In genomic region chr13:74640523-74640920, GRCm38 (mm10) we compare ENCODE assay signal across 8 mouse cellular contexts. TPM values are rescaled to one million over a fixed set of nuclear protein-coding genes. Genes with fewer than 3 reads are reported as not detected.
DNase-seq lines count a peak whose midpoint lies in the region; ATAC-seq and TF ChIP-seq lines count a peak whose summit lies in the region.
"Not testable (repeated sequence)": the region's sequence is repeated elsewhere in the genome, so short reads cannot be mapped to it uniquely, and the experiment has no call there.

No protein-coding gene starts in this region.

- TF ChIP-seq POLR2A in bone marrow, adult 2 months (IDR thresholded peaks at IDR 0.05; ENCODE audit: borderline replicate concordance, control insufficient read depth, low read depth, low read length): not testable (repeated sequence)

- H3K4me3 ChIP-seq in bone marrow, adult 2 months (replicated peaks; ENCODE audit: control insufficient read depth, low read depth, low read length): peak overlapping the region; percentile 98
- peak overlapping the region; percentile 81 for H3K4me3 ChIP-seq in forebrain, embryonic 10.5 days
- peak overlapping the region; percentile 97 for H3K4me3 ChIP-seq in heart, embryonic 13.5 days
- H3K4me3 ChIP-seq in intestine, embryonic 14.5 days (ENCODE audit: low read depth, low read length): peak overlapping the region; percentile 87
- H3K4me3 ChIP-seq in limb, embryonic 12.5 days (replicated peaks): peak overlapping the region; percentile 81
- H3K4me3 ChIP-seq in lung, embryonic 14.5 days (ENCODE audit: low read depth, low read length): peak overlapping the region; percentile 75
- peak overlapping the region; percentile 75 for H3K4me3 ChIP-seq in midbrain, postnatal 0 days (ENCODE audit: low read depth, low read length)
- peak overlapping the region; percentile 96 for H3K4me3 ChIP-seq in stomach, postnatal 0 days (ENCODE audit: low read depth, low read length)

- ATAC-seq in heart, embryonic 13.5 days (ENCODE audit: extremely low read depth, insufficient number of reproducible peaks, low FRiP score, low TSS enrichment); intestine, embryonic 14.5 days (replicated peaks; ENCODE audit: low FRiP score, low TSS enrichment, low read depth); limb, embryonic 12.5 days (ENCODE audit: insufficient number of reproducible peaks, insufficient read depth, low FRiP score, low TSS enrichment, low read depth); lung, embryonic 14.5 days (ENCODE audit: insufficient read depth); midbrain, postnatal 0 days (ENCODE audit: low FRiP score); stomach, postnatal 0 days (ENCODE audit: low FRiP score, low TSS enrichment): not testable (repeated sequence)

- H3K4me2 ChIP-seq in heart, embryonic 13.5 days: peak overlapping the region; percentile 89
- H3K4me2 ChIP-seq in intestine, embryonic 14.5 days (ENCODE audit: low read length): peak overlapping the region; percentile 87
- peak overlapping the region; percentile 71 for H3K4me2 ChIP-seq in limb, embryonic 12.5 days
- H3K4me2 ChIP-seq in lung, embryonic 14.5 days: peak overlapping the region; percentile 86
- peak overlapping the region; percentile 94 for H3K4me2 ChIP-seq in midbrain, postnatal 0 days (ENCODE audit: low read depth, low read length, poor library complexity, severe bottlenecking)
- H3K4me2 ChIP-seq in stomach, postnatal 0 days (replicated peaks; ENCODE audit: low read depth): peak overlapping the region; percentile 71

- not testable (repeated sequence) for DNase-seq in forebrain, embryonic 10.5 days (ENCODE audit: extremely low spot score, low spot score); intestine, embryonic 14.5 days (ENCODE audit: low spot score); lung, embryonic 14.5 days; midbrain, postnatal 0 days (ENCODE audit: low spot score); stomach, postnatal 0 days (ENCODE audit: low spot score)

- H3K9ac ChIP-seq in heart, embryonic 13.5 days: peak overlapping the region; percentile 96
- H3K9ac ChIP-seq in intestine, embryonic 14.5 days (ENCODE audit: low read length); limb, embryonic 12.5 days (replicated peaks); lung, embryonic 14.5 days; midbrain, postnatal 0 days (replicated peaks; ENCODE audit: low read length, poor library complexity, severe bottlenecking); stomach, postnatal 0 days (ENCODE audit: low read length): not testable (repeated sequence)

- not testable (repeated sequence) for H3K4me1 ChIP-seq in bone marrow, adult 2 months (ENCODE audit: control insufficient read depth, insufficient read depth, low read length); heart, embryonic 13.5 days; intestine, embryonic 14.5 days (replicated peaks; ENCODE audit: control insufficient read depth, insufficient read depth, low read length); limb, embryonic 12.5 days (replicated peaks); lung, embryonic 14.5 days (ENCODE audit: insufficient read depth); midbrain, postnatal 0 days (ENCODE audit: insufficient read depth, low read length); stomach, postnatal 0 days (replicated peaks; ENCODE audit: control insufficient read depth, insufficient read depth)
- H3K4me1 ChIP-seq in forebrain, embryonic 10.5 days: peaks cover 14% of the 10 kb centered on the region

- not testable (repeated sequence) for H3K27me3 ChIP-seq in forebrain, embryonic 10.5 days (ENCODE audit: poor library complexity, severe bottlenecking); heart, embryonic 13.5 days (replicated peaks); intestine, embryonic 14.5 days (replicated peaks; ENCODE audit: control insufficient read depth, insufficient read depth, low read length); limb, embryonic 12.5 days; lung, embryonic 14.5 days (ENCODE audit: insufficient read depth, low read length); midbrain, postnatal 0 days (ENCODE audit: insufficient read depth, low read length); stomach, postnatal 0 days (ENCODE audit: control insufficient read depth, insufficient read depth, low read length)

- not testable (repeated sequence) for TF ChIP-seq CTCF in bone marrow, adult 2 months (IDR thresholded peaks at IDR 0.05; ENCODE audit: control insufficient read depth, insufficient read depth, low read length); lung, embryonic 14.5 days (IDR thresholded peaks at IDR 0.05; ENCODE audit: low read depth); midbrain, postnatal 0 days (IDR thresholded peaks at IDR 0.05); stomach, postnatal 0 days (IDR thresholded peaks at IDR 0.05; ENCODE audit: low read depth)

- H3K9me3 ChIP-seq in forebrain, embryonic 10.5 days; heart, embryonic 13.5 days; intestine, embryonic 14.5 days (ENCODE audit: control insufficient read depth, low read length); limb, embryonic 12.5 days; lung, embryonic 14.5 days (ENCODE audit: low read depth, low read length); midbrain, postnatal 0 days (ENCODE audit: low read length); stomach, postnatal 0 days (ENCODE audit: control insufficient read depth, low read length): not testable (repeated sequence)

- not testable (repeated sequence) for H3K36me3 ChIP-seq in forebrain, embryonic 10.5 days (replicated peaks); heart, embryonic 13.5 days; intestine, embryonic 14.5 days (ENCODE audit: control insufficient read depth, insufficient read depth, low read length); limb, embryonic 12.5 days; lung, embryonic 14.5 days (ENCODE audit: insufficient read depth); midbrain, postnatal 0 days (ENCODE audit: insufficient read depth, low read length); stomach, postnatal 0 days (ENCODE audit: control insufficient read depth, insufficient read depth, low read length)

- 36% methylated on average over 3 of the region's 3 CpGs for WGBS in bone marrow, adult 2 months
- WGBS in forebrain, embryonic 10.5 days: 57% methylated on average over 3 of the region's 3 CpGs
- WGBS in heart, embryonic 13.5 days: 43% methylated on average over 3 of the region's 3 CpGs
- 46% methylated on average over 2 of the region's 3 CpGs for WGBS in intestine, embryonic 14.5 days
- 62% methylated on average over 3 of the region's 3 CpGs for WGBS in limb, embryonic 12.5 days
- WGBS in lung, embryonic 14.5 days: 54% methylated on average over 3 of the region's 3 CpGs
- WGBS in midbrain, postnatal 0 days: 52% methylated on average over 3 of the region's 3 CpGs
- 59% methylated on average over 3 of the region's 3 CpGs for WGBS in stomach, postnatal 0 days

- H3K27ac ChIP-seq in bone marrow, adult 2 months (ENCODE audit: control insufficient read depth, insufficient read depth, low read depth, low read length, poor library complexity); heart, embryonic 13.5 days (replicated peaks); limb, embryonic 12.5 days; lung, embryonic 14.5 days (ENCODE audit: low read depth); midbrain, postnatal 0 days (ENCODE audit: low read depth, low read length): not testable (repeated sequence)
- H3K27ac ChIP-seq in forebrain, embryonic 10.5 days: peak overlapping the region; percentile 95; the same call in 1 of the 2 replicates
- peak overlapping the region; percentile 95; the same call in 1 of the 2 replicates for H3K27ac ChIP-seq in intestine, embryonic 14.5 days (ENCODE audit: low read depth)
- 0 out of 2 replicates have a peak overlapping the region, but pooled peaks have one; percentile 99 for H3K27ac ChIP-seq in stomach, postnatal 0 days (replicated peaks)

- not testable (repeated sequence) for TF ChIP-seq EP300 in stomach, postnatal 0 days (optimal IDR thresholded peaks at IDR 0.05)

RNA-seq across cellular contexts. Expression of gene Erap1, which starts 1.2 kb away (rescaled TPM):
- polyA plus RNA-seq in bone marrow, adult 2 months (2011; ENCODE audit: insufficient read depth, insufficient read length, low replicate concordance, missing spikeins): 7.8 and 8.4 TPM in 2 replicates
- 2.9 and 3.8 TPM in 2 replicates for polyA plus RNA-seq in forebrain, embryonic 10.5 days (2016; fragmentation: Nextera tagmentation; extraction: Ambion mirVana)
- 11.3 TPM in 2 replicates for polyA plus RNA-seq in heart, embryonic 13.5 days (2015; fragmentation: Nextera tagmentation; extraction: Ambion mirVana)
- polyA plus RNA-seq in intestine, embryonic 14.5 days (2014; fragmentation: Nextera tagmentation; extraction: Ambion mirVana): 36.2 and 41.2 TPM in 2 replicates
- polyA plus RNA-seq in limb, embryonic 12.5 days (2016; fragmentation: Nextera tagmentation; extraction: Ambion mirVana): 4.3 TPM in 2 replicates
- polyA plus RNA-seq in lung, embryonic 14.5 days (2014; fragmentation: Nextera tagmentation; extraction: Ambion mirVana): 20.9 and 35.3 TPM in 2 replicates
- total RNA-seq in midbrain, postnatal 0 days (2014; rRNA removed): 5.8 and 7.6 TPM in 2 replicates
- 6.6 and 7.4 TPM in 2 replicates for polyA plus RNA-seq in midbrain, postnatal 0 days (2015; fragmentation: Nextera tagmentation; extraction: Ambion mirVana)
- polyA plus RNA-seq in stomach, postnatal 0 days (2015; fragmentation: Nextera tagmentation; extraction: Ambion mirVana): 25.7 and 26.2 TPM in 2 replicates
